Mouse (Mus musculus) thymus, postnatal 4 days (tissue): Measurements from ENCODE around the gene Hspb8.

Source experiments
- DNase-seq: peaks from one replicate; pipeline ENCODE4 v3.0.0; 2021

Hspb8 gene

DNA sequence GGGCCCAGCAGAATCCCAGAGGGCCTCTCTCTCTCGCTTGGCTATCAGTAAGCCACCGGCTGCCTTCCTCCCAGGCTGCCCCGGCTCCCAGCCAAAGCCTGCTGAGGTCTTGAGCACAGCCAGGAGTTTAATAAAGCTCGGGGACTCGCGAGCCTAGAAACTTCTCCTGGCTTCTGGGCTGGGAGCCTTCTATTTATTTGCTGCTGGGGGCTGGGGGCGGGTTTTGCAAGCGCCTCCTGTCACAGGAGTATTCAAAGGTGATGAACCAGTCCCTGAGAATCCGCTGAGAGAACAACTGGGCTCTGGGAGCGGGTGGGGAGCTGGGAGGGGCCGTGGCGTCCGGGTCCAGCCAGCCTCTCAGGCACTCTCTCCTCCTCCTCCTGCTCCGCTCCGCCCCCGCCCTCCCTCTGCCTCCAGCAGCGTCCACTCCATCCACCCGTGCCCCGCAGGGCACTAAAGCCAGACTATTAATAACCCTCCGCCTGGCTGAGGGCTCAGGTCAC is at the start of gene Hspb8:
Gene Hspb8, minus strand, starts transcription at position 166 of the 503 bp plus-strand sequence.
- peak; percentile 20 for DNase-seq

DNA sequence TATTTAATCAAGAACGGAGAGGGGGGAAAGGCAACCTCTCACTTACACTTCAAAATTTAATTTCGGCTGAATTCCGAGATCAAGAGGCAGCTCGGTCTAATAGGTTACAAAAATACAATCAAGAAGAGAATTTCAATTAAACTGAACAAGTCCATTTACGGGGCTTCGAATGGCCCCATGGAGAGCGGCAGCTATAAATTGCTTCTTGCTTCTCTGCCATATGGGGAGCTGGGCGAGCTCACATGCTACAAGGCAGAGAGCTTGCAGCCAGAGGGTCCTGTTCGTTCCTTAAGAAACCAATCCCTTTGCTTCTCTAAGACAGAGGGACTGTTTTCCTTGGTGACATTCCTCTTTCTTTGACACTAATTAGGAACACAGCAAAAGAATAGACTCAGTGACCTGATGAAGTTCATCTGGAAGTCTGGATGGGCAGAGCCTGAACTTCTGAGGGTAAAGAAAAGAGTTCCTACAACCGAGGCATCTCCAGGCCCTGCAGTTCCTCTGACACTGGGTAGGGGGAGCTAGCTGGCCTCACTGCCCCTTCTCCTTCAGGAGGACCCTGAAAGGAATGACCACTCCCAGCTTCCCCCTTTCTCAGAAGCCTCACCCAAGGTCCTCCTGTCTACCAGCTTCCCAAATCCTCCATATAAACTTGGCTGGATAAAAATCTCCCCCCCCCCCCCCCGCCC is 38.8 kb upstream of the Hspb8 start:
- DNase-seq: no peak

DNA sequence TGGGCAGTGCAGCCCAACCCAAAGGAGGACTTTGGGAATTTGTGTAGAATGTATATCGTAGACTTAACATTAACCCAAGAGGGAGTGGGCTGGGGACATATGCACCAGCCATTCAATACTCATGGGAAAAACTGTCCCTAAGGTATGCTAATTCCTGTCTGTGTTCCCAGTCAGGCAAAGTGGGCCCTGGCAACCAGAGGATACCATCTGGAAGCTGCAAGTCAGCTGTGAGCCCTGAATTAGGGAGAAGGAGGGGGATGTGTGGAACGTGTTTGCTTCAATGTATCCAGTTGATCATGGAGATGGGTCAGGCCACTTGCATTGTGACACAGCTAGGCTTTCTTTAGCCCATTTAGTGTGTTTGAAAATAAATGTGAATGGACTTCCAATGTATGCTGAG is 37.3 kb upstream of the Hspb8 start:
- DNase-seq: no peak

DNA sequence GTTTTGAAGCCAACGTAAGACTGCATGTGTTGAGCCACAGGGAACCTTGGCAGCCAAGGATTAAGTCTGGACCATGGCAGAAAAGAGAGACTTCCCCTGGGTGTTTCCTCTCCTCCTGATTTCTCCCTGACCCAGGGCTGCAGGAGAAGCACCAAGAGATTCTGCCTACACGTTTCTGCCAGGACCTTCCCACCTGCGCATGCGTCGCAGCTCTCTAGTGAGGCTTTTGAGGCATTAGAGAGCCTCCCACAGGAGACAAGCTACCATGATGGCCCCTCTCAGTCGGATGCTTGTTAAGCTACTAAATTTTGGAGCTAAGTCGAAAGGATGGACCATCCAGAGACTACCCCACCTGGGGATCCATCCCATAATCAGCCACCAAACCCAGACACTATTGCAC is 35.1 kb upstream of the Hspb8 start:
- DNase-seq: no peak

DNA sequence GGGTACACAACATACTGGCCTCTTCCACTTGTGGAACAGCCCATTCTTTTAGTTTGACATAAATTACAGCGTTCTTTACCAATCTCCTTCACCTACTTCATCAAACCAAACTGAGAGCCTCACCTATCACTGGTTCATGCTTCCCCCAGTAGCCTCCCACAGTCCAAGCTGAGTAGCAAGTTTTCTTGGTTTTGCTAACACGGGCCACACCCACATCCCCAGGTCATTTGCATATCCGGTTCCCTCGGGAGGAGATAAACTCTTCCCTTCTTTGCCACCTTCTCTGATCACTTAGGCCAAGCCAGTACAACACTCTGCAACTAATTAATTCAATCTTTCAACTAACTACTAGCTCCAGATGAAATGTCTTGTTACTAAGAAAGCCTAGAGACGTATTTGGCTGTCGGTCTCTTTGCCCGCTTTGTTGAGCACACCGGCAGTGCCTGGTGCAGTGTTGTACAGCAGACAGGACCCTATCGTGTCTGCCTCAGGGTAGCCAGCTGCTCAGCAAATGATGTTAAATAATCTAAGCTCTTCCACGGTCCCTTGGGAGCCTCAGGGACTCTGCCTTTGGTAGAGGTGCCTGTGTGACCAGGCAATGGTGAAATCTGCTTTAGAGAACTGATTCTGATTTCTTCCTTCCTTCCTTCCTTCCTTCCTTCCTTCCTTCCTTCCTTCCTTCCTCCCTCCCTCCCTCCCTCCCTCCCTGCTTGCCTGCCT is 34.3 kb upstream of the Hspb8 start:
- no peak for DNase-seq

DNA sequence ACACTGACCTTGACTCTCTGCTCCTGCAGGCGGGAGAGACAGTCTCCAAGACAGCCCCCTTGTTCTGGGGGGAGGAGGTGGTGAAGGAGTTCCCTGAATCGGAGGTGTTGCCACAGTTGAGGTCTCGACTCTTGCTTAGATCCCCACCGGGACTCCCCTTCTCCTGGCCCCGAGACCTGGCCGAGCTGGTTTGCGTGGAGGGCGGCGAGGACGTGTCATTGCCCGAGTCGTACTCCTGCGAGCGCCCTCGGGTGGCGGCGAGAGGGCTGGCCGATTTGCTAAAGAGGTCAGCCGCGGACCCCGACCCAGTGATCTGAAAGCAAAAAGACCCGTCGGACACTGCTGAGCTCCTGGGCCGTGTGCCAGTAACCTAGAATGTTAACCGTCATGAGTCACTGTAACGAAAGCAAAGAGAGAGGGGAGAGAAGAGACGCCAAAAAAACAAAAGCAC is 30.8 kb upstream of the Hspb8 start:
- DNase-seq: peak; percentile 44

DNA sequence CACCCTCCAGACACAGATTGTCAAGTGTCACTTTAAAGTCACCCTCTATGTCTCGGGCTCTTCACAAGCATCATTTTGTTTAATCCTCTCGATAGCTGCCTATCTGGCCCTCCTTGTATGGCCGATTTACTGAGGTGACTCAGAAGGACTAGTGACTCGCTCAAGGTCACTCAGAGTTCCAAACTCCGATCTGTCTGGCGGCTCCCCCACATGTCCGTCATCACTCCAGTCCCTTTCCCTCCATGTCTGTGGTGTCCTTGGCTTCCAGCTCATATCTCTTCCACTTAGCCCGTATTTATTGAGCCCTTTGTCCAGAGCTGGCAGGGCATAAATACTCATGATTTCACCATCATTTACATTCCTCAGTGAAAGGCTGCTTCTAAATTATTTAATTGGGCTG is 28.2 kb upstream of the Hspb8 start:
- DNase-seq: no peak

DNA sequence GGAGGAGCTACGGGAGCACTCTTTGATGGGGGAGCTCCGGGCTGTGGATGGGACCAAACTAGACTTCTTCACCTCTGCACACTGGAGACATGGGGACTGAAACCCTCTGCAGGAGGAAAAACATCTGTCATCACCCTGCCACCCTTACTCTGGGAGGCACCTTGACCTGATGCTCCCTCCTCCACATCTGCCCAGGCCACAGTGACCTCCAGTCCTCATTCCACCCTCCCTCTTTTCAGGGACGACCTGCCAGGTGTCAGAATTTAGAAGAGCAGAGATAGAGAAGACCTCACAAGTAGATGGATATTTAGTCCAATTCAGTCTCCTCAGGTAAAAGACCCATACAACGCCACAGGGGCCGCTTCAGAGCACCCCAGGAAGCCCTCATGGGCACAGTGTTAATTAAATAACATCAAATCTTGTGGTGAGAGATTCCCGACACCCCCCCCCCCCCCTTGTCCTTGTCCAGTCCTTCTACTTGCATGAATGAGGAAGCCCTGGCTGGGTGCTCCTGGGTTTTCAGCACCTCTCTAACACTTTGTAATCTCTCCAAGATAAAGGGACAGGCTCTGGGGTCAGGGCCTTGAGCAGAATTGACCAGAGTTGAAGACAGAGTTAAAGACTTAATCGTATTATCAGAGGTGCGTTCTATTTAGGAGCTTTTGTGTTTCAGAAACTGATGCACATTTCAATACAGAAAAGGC is 27.0 kb upstream of the Hspb8 start:
- no peak for DNase-seq

DNA sequence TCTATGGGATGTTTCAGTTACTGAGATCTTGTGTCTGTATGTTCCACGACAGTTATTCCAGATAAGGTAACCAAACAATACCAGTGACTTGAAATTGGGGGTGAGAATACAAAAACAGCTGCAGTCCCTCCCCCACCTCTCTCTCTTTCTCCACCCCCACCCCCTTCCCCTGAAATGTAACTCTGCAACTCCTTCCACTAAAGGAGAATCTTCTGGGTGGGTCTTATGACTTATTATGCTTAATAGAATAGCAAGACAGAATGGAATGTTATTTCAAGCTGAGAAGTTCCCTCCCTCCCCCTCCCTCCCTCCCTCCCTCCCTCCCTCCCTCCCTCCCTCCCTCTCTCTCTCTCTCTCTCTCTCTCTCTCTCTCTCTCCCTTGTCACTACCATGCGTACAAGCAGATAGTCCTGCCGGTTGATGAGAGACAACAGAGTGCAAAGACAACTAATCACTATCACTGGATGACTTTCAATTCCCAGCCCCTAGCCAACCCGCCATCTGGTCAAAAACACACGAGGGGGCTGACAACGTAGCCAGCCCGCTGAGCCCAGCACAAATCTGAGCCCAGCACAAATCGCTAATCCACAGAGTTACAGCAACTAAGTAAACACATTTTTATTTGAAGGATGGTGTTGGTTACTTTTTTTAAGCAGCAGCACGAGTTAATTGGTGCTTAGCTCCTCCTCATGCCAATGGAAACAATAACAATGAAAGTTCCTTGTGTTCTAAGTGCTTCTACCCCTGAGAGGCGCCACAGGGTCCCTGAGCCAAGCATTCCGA is 25.9 kb upstream of the Hspb8 start:
- DNase-seq: no peak

DNA sequence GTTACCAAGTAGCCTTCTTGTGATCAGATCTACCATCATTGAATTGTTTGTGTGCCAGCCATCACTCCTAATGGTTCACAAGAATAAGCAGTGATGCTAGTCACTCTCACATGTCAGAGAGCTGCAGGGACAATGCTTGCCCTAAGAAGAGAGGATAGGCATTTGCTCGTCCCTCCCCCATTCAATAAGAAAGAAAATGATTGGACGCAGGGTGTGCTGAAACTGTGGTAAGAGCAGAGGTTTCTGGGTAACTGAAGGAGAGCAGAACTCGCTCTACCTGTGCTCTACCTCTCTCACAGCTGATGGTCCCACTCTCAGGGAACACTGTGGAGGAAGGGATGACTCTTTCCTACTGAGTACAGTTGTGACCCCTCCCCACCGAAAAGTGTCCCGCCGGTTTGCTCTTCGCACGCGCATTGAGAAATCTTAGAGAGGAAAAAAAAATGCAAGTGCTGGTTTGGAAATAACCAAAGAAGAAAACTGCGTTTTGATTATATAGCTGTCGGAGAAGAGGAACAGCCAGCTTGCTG is 25.2 kb upstream of the Hspb8 start:
- no peak for DNase-seq

DNA sequence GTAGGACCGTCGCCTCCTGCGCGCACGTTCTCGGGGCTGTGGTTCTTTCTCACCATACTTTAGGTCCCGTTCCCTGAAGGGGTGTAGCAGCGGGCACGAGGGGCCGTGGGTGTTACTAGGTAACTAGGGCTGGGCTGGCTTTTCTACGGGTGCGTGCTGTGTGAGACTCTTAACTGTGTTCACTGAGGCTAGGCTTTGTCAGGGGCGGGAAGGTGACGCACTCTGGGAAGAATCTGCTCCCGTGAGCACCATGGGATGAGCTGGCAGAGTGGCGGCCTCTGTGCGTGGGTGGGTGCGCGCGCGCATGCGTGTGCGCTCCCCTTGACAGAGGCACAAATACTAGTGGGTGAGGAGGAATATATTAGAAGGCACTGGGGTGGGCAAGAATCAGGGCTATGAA is 23.9 kb upstream of the Hspb8 start:
- no peak for DNase-seq

DNA sequence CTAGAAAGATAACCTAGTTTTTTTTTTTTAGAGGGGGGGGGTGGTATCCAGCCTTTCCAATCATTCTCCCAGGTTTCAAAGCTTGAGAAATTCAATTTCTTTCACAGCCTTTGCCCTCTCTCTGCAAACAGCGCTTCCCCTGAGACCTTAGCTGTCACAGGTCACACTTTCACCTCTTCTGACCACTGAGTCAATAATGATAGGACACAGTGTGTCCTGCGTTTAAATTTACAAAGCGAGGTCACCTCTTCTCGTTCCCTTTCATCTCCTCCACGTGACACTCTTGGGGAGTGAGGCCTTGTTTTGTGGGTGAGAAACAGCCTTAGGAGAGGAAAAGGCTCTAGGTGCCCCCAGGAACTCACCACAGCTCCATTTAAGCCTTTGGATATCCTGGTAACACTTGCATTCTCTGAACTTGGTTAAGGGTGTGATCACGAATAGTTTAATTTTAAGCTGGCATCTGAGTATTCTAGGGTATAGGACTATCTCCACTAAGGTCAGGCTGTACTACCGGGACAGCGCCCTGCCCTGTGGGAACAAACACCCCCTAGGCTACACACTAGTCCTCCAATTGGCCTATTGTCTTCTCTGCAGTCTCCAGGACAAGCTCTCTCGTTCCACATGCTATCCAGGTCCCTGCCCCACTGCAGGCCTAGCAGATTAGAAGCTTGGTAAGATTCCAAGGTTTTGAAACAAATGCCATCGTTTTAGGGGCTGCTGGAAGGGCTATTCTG is 23.1 kb upstream of the Hspb8 start:
- no peak for DNase-seq

DNA sequence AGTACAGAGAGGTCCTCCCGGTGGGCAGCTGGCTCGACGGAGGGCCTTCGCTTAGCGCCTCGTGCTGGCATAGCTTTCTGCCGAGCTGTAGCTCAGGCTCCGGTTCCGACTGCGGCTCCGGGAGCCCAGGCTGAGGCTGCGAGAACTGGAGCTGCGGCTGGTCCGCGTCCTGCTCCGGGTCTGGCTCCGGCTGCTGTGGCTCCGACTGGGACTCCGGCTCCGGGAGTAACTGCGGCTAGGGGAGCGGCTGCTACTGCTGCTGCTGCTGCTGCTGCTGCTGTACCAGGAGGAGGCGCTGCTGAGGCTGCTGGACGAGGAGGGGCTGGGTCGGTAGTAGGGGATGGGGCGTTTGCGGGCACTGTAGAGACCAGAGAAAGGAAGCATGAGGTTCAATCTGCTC is 21.9 kb upstream of the Hspb8 start:
- DNase-seq: peak; percentile 52

DNA sequence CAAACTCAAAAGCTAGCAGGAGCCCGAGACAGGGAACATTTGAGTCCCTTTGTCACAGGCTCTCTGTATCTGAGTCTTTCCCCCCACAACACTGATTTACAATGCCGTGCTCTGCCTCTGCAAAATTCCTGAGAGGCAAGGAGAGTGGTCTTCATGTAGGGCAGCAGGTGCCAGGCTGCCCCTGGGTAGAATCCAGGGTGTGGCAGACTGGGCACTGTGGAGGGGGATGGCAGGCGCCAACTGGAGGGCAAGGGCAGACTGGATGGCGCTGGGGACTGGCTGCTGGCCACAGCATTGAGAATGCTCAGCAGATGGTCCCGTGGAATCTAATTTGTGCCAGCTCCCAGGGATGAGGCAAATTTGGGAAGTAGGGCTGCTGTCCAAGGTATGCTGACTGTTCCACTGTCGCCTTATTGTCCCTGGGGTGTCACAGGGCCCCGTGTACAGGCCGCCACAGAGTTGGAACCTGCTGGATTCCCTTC is 20.8 kb upstream of the Hspb8 start:
- DNase-seq: no peak

DNA sequence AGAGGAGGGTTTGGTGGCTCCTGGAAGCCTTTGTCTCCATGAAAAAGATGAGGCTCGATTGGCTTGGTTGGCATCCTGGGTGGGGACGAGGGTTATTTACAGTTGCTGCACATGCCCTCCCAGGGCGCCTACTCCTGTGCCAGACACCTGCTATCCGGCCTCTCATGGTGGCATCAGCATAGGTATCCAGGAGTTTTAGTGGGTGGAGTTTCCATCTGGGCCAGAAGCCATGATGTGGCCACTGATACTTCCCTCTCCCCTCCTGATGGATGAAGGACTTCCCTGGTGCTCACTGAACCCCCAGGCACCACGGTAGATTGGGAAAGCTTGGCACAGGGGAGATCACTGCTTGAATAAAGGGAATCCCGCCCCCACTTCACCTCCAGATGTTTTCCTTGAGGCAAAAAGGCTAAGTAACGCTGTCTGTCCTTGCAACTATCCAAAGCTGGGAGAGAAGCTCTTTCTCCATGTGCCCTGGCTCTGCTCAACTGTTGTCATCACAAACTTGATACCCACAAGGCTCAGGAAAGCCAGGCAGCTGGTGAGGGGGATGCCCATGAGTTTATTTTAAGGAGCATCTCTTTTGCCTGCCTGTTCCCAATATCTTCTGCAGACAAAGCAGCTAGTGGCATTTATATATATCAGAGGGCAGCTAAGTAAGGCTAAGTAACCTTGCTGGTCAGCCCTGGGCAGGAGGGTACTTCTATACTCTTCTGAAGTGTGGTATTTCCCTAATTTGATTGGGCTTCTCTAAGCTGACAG is 20.2 kb upstream of the Hspb8 start:
- DNase-seq: no peak

DNA sequence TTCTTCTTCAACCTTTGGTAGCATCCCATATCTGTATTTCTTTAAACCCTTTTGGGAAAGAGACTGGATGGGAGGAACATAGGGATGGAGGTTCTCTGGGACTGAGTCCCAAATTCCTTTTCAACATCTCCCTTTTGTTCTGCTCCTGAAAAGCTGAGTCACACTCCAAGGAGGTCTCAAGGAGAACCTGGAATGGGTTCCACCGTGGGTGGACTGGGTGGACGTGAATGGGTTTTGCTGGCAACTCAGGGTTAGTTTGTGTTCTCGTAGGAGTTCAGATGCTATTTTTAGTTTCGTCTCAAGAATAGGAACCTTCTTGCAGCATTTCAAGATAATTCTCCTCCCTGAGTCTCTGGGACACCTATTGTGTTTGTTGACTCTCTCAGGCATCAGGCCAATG is 17.6 kb upstream of the Hspb8 start:
- DNase-seq: no peak

DNA sequence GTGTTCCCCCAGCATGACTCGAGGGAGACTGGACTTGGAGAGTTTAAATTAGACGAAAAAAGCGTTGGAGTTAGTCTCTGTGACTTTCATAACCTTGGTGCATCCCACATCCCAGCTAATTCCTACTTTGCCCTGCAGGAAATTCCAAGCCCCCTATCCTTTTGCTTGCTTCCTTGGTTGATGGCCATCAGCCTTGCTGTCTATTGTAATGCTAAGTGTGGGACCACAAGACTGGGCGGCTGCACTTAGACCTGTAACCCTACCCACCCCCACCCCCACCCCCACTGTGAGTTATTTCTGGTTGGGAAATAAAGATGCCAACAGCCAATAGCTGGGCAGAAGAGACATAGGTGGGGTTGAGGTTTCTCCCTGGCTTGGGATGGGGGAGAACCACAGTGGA is 15.7 kb upstream of the Hspb8 start:
- DNase-seq: no peak

DNA sequence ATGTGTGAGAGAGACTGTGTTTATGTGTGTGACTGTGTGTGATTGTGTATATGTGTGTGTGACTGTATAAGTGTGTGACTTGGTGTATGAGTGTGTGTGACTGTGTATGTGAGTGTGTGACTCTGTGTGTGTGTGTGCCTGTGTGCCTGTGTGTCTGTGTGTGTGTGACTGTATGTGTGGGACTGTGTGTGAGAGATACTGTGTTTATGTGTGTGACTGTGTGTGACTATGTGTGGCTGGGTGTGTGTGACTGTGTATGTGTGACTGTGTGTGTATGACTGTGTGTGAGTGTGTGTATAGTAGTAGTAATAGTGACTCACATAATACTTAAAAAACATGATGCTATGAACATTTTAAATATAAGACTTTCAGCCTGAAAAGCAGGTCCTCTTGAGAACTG is 13.5 kb upstream of the Hspb8 start:
- DNase-seq: no peak

DNA sequence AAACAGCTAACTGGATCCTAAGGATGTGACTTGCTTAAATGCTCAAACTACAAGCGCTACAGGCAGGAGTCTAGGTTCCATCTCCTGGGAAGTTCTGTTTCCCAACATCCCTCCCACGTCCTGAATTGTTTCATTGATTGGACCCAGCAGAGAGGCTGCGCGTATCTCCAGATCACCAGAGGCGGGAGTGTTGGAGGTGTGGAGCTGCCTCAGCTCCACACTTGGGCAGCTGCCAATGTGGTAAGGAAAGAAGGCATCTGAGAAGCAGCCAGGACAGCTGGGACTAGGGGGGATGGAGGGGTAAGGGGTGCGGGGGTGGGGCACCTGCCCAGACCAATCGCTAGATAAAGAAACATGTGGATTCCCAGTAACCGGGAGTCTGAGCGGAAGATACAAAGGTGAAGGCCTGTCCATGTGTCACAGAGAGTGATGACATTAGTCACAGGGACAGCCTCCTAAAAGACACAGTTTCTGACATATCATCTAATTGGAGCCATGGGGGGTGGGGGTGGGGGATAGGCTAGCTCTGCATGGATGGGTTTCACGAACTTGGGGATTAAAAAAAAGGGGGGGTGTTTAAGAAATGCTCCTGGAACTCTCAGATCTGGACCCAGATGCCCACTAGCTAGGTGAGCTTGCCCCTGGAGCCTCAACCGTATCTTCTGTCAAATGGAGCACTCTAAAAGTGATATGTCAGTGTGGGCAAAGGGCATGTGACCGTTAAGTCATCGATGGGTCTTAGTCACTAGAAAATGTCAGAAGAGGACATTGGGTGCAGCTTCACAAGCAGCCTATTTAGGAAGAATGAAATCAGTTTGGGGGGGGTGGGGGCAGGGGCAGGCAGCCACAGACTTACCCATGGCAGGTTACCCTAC is 12.5 kb upstream of the Hspb8 start:
- DNase-seq: no peak

DNA sequence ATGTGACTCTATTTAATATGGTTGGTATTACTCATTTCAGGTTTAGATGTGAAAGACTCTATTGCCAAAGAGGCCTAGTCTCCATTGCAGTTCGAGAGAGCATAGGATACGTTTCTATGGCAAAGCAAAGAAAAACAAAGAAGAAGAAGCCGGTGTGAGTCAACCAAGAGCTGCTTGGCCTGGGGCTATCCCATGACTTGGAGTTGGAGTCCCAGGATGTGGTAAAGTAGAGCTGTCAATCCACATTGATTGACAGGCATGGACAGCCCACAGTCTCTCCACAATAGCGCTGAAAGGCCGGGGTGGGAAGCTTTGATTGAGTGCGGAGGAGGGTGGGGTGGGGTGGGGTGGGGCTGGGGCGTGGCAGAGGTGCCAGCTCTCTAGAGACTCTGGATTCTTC is 10.2 kb upstream of the Hspb8 start:
- no peak for DNase-seq
